Mouse (Mus musculus): Measurements from ENCODE around the gene Ythdf2.

GRCm38 (mm10) chr4:132181721-132182658 is 30.1 kb downstream of the Ythdf2 start:
- peak; percentile 51 for TF ChIP-seq CTCF (IDR thresholded peaks at IDR 0.05; ENCODE audit: low read depth)
- no peak for TF ChIP-seq EP300 (optimal IDR thresholded peaks at IDR 0.05)
